Mouse (Mus musculus) intestine, embryonic 14.5 days (tissue): ENCODE measurements around the gene Il11ra1. TPM values are rescaled to one million over a fixed set of nuclear protein-coding genes. Genes with fewer than 3 reads are reported as not detected.
"Not testable (repeated sequence)": the region's sequence is repeated elsewhere in the genome, so short reads cannot be mapped to it uniquely, and the experiment has no call there.

Experiments used
- ATAC-seq: fragments of 200-750 bp; cut with Nextera tagmentation; replicated peaks from 2 replicates; pipeline ENCODE4 v1.8.0; 2017; ENCODE audit warnings: low read depth, moderate number of reproducible peaks, moderate TSS enrichment, moderate library complexity; ENCODE audit not compliant: low FRiP score, low TSS enrichment
- DNase-seq: peaks from one replicate; pipeline ENCODE4 v3.0.0-alpha.2; 2018; ENCODE audit warnings: low spot score
- H3K27ac ChIP-seq: fragments of 300-500 bp; sonication (generic); 2 replicates; pipeline ENCODE4 v1.5.1; 2014; ENCODE audit warnings: low read depth, mild to moderate bottlenecking, control low read depth
- H3K27me3 ChIP-seq: fragments of 300-500 bp; sonication (generic); replicated peaks from 2 replicates; pipeline ENCODE4 v1.6.1; 2014; ENCODE audit warnings: low read length, control low read depth; ENCODE audit not compliant: control insufficient read depth, insufficient read depth
- H3K36me3 ChIP-seq: fragments of 300-500 bp; sonication (generic); 2 replicates; pipeline ENCODE4 v1.6.1; 2014; ENCODE audit warnings: low read length, control low read depth; ENCODE audit not compliant: control insufficient read depth, insufficient read depth
- H3K4me1 ChIP-seq: fragments of 300-500 bp; sonication (generic); replicated peaks from 2 replicates; pipeline ENCODE4 v1.6.1; 2014; ENCODE audit warnings: low read length, control low read depth, mixed read lengths; ENCODE audit not compliant: control insufficient read depth, insufficient read depth
- H3K4me2 ChIP-seq: fragments of 300-500 bp; sonication (generic); 2 replicates; pipeline ENCODE4 v1.6.1; 2014; ENCODE audit warnings: low read length
- H3K4me3 ChIP-seq: fragments of 300-500 bp; sonication (generic); 2 replicates; pipeline ENCODE4 v1.5.1; 2014; ENCODE audit warnings: low read depth, low read length, control low read depth, mixed read lengths
- H3K9ac ChIP-seq: fragments of 300-500 bp; sonication (generic); 2 replicates; pipeline ENCODE4 v1.6.1; 2014; ENCODE audit warnings: mild to moderate bottlenecking, low read length
- H3K9me3 ChIP-seq: fragments of 300-500 bp; sonication (generic); 2 replicates; pipeline ENCODE4 v1.6.1; 2016; ENCODE audit warnings: low read length, control low read depth; ENCODE audit not compliant: control insufficient read depth
- WGBS: fragments of 180-500 bp; shearing (Covaris S2); extraction: QIAGEN DNeasy Blood & Tissue Kit; methylation state at CpG from one replicate; pipeline ENCODE4 v1.1.7; 2014; 5-methylcytosine and 5-hydroxymethylcytosine counted together
- polyA plus RNA-seq: library from polyadenylated mRNA; unstranded; fragments of >200 nt; fragmentation: Nextera tagmentation; extraction: Ambion mirVana; gene quantifications from 2 replicates; pipeline ENCODE4 v1.2.1, GENCODE M21; 2014

Gene Il11ra1
- polyA plus RNA-seq, 1 experiment from 2014 or later, result 130 TPM

DNA sequence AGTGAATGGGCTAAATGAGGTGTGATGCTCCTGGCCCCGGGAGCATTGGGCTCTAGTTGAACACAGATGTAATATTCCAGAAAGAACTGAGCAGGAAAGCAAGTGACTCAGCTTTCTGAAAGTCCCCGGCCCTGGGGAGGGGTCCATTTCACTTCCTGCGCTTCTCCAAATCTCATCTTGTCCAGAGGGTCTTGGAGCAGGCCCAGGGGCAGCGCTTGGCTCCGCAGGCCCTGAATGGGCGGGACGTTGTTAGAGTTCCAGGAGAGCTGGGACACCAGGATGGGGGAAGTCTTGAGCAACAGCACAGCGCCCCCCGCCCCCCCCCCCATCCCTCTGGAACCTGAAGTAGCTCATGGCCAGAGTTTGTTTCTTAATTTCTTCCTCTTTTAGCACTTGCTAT lies 81.5 kb downstream of the Il11ra1 start:
- not testable (repeated sequence) for ATAC-seq, DNase-seq, H3K9me3 ChIP-seq, H3K36me3 ChIP-seq, H3K4me2 ChIP-seq, H3K9ac ChIP-seq, H3K4me3 ChIP-seq, H3K27ac ChIP-seq, H3K27me3 ChIP-seq, H3K4me1 ChIP-seq
- 28% methylated on average over 7 of the region's 9 CpGs for WGBS

DNA sequence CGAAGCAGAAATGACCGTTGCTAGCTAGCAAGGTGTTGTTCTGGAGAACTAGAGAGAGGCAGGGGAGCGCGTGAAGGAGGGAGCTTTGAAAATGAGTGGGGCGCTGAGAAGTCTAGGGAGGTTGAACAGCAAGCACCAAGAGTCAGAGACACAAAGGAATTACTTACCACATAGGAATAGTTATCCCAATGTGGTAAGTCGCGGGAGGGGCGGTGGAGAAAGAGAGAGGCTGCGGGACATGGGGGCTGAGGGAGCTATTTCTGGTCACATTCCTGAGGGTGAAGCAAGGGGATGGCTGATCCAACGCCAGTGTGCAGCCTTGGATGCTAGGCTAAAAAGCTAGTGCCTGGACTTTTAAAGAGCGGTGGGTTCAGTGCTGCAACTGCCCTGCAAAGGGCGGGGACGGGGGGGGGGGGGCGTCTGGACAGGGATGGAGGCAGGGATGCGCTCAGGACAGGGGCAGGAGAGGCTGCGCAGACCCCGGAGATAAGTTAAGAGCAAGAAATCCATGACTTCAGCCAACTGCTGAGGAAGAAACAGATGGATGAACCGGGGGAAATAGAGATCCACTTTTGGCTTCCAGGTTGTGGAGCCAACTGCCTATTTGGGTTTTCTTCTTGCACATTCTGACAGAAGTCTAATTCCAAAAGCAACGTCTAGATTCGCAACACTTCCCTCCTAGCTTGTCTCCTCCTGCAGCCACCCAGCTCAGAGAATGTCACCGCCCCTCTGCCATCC lies 82.1 kb downstream of the Il11ra1 start:
- not testable (repeated sequence) for H3K27ac ChIP-seq, H3K27me3 ChIP-seq, H3K4me3 ChIP-seq, H3K36me3 ChIP-seq, H3K4me2 ChIP-seq, H3K9ac ChIP-seq, ATAC-seq, H3K4me1 ChIP-seq, H3K9me3 ChIP-seq
- peak; percentile 49 for DNase-seq
- WGBS, result 18% methylated on average over 18 of the region's 21 CpGs

DNA sequence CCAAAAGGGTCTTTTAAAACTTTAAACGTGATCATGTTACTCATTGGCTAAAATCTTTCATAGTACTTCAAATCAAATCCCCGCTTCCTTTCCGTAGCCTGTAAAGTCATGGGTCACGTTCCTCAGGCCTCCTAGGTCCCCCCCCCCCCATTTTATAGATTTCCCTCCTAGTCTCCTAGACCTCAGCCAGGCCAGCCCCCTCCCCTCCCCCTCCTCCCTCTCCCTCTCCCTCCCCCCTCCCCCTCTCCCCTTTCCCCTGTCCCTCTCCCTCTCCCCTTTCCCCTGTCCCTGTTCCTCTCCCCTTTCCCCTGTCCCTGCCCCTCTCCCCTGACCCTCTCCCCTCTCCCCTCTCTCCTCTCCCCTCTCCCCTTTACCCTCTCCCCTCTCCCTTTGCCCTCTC lies 82.9 kb downstream of the Il11ra1 start:
- not testable (repeated sequence) for H3K36me3 ChIP-seq, H3K4me2 ChIP-seq, H3K27ac ChIP-seq, H3K27me3 ChIP-seq, DNase-seq, H3K4me1 ChIP-seq, H3K9me3 ChIP-seq, H3K4me3 ChIP-seq, ATAC-seq, H3K9ac ChIP-seq
- WGBS, result 50% methylated on average over 4 of the region's 4 CpGs

DNA sequence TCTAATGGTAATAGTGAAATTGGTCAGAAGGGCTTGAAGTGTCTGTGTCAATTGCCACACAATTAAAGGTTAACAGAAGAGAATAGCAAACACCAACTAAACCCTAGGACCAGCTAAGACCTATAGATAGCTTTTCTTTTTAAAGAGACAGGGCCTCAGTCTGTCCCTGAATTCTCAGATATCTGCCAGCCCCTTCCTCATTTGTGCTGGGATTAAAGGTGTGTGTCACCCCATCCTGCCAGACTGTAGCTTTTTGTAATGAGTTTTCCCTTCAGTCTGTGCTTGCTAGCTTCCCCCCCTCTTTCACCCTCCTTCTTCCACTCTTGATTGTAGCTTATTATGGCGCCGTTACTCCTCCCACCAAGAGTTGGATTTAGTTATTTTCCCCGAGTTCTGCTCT lies 83.4 kb downstream of the Il11ra1 start:
- not testable (repeated sequence) for H3K9me3 ChIP-seq, ATAC-seq, H3K36me3 ChIP-seq, H3K4me1 ChIP-seq, DNase-seq, H3K4me2 ChIP-seq, H3K9ac ChIP-seq, H3K27me3 ChIP-seq, H3K4me3 ChIP-seq, H3K27ac ChIP-seq
- WGBS, result 50% methylated on average over 2 of the region's 3 CpGs

Other genes starting within 250 kb of the Il11ra1 start
- 5.9 and 7.4 TPM in 2 replicates for gene Kif24, start 235.1 kb upstream of the Il11ra1 start, polyA plus RNA-seq
- gene Nudt2, start 234.8 kb upstream of the Il11ra1 start, polyA plus RNA-seq, result 57.7 and 58.7 TPM in 2 replicates
- gene AI464131, start 196.9 kb upstream of the Il11ra1 start, polyA plus RNA-seq, result 6.1 and 6.9 TPM in 2 replicates
- gene 1110017D15Rik, start 182.7 kb upstream of the Il11ra1 start, polyA plus RNA-seq, result 0.61 and 0.83 TPM in 2 replicates
- 2.2 TPM in 2 replicates for gene Fam219a, start 130.5 kb upstream of the Il11ra1 start, polyA plus RNA-seq
- gene Dnaic1, start 130.2 kb upstream of the Il11ra1 start, polyA plus RNA-seq, result 3.4 and 4.9 TPM in 2 replicates
- 13.6 and 14.8 TPM in 2 replicates for gene Enho, start 59.7 kb upstream of the Il11ra1 start, polyA plus RNA-seq
- gene Cntfr, start 2.9 kb upstream of the Il11ra1 start, polyA plus RNA-seq, result 5.2 and 6.2 TPM in 2 replicates
- gene Rpp25l, start 13.5 kb downstream of the Il11ra1 start, polyA plus RNA-seq, result 71.9 and 76.4 TPM in 2 replicates
- 123 and 124 TPM in 2 replicates for gene Dctn3, start 23.2 kb downstream of the Il11ra1 start, polyA plus RNA-seq
- not detected in 2 replicates for gene Arid3c, start 31.2 kb downstream of the Il11ra1 start, polyA plus RNA-seq
- gene Galt, start 55.2 kb downstream of the Il11ra1 start, polyA plus RNA-seq, result 44.8 and 47.7 TPM in 2 replicates
- 113 TPM in 2 replicates for gene Sigmar1, start 56.2 kb downstream of the Il11ra1 start, polyA plus RNA-seq
- 35.0 and 39.3 TPM in 2 replicates for gene Ccl27a, start 74.3 kb downstream of the Il11ra1 start, polyA plus RNA-seq
- gene Gm21541, start 203.6 kb downstream of the Il11ra1 start, polyA plus RNA-seq, result 20.5 TPM in 1 of 2 replicates, not detected in the other
- 2.0 and 2.4 TPM in 2 replicates for gene Gm20878, start 241.6 kb downstream of the Il11ra1 start, polyA plus RNA-seq